Mouse (Mus musculus): ENCODE data around the gene Klc1. TPM values are rescaled to one million over a fixed set of nuclear protein-coding genes. Genes with fewer than 3 reads are reported as not detected.

The Klc1 gene
- polyA plus RNA-seq, 1 experiment: 954 TPM

GRCm38 (mm10) chr12:111848300-111848798, 89.7 kb downstream of the Klc1 start:
- DNase-seq (ENCODE audit: extremely low spot score in 1 of 2, low spot score in 1 of 2): no peak

GRCm38 (mm10) chr12:111851235-111851634, 92.6 kb downstream of the Klc1 start:
- no peak for DNase-seq (ENCODE audit: extremely low spot score in 1 of 2, low spot score in 1 of 2)

- DNase-seq (ENCODE audit: extremely low spot score in 1 of 2, low spot score in 1 of 2): no peak
These were observed 93.1 kb downstream of the Klc1 start for GRCm38 (mm10) chr12:111851745-111852144.

- DNase-seq (ENCODE audit: extremely low spot score in 1 of 2, low spot score in 1 of 2): no peak
These were observed 94.4 kb downstream of the Klc1 start for GRCm38 (mm10) chr12:111853011-111853436.

- no peak for DNase-seq (ENCODE audit: extremely low spot score in 1 of 2, low spot score in 1 of 2)
These were observed 94.9 kb downstream of the Klc1 start for GRCm38 (mm10) chr12:111853546-111853945.

GRCm38 (mm10) chr12:111855448-111855847, 96.8 kb downstream of the Klc1 start:
- no peak for DNase-seq (ENCODE audit: extremely low spot score in 1 of 2, low spot score in 1 of 2)

Other genes with a start within 250 kb of the Klc1 start
- gene Eif5, start 220.8 kb upstream of the Klc1 start, polyA plus RNA-seq (2012; rRNA removed): 150 and 178 TPM in 2 replicates
- 78.7 and 81.9 TPM in 2 replicates for gene Mark3, start 184.3 kb upstream of the Klc1 start, polyA plus RNA-seq (2012; rRNA removed)
- 3,871 and 4,147 TPM in 2 replicates for gene Ckb, start 86.5 kb upstream of the Klc1 start, polyA plus RNA-seq (2012; rRNA removed)
- 21.0 and 21.9 TPM in 2 replicates for gene Trmt61a, start 80.7 kb upstream of the Klc1 start, polyA plus RNA-seq (2012; rRNA removed)
- gene Bag5, start 45.6 kb upstream of the Klc1 start, polyA plus RNA-seq (2012; rRNA removed): 54.7 and 55.0 TPM in 2 replicates
- gene Apopt1, start 45.6 kb upstream of the Klc1 start, polyA plus RNA-seq (2012; rRNA removed): 50.6 and 53.8 TPM in 2 replicates
- 18.7 and 19.9 TPM in 2 replicates for gene Xrcc3, start 55.0 kb downstream of the Klc1 start, polyA plus RNA-seq (2012; rRNA removed)
- 42.4 and 43.3 TPM in 2 replicates for gene Zfyve21, start 55.3 kb downstream of the Klc1 start, polyA plus RNA-seq (2012; rRNA removed)
- 37.6 and 37.9 TPM in 2 replicates for gene Ppp1r13b, start 149.3 kb downstream of the Klc1 start, polyA plus RNA-seq (2012; rRNA removed)
- gene Atp5mpl, start 208.1 kb downstream of the Klc1 start, polyA plus RNA-seq (2012; rRNA removed): 259 and 293 TPM in 2 replicates
- 0.84 and 1.3 TPM in 2 replicates for gene Tdrd9, start 212.7 kb downstream of the Klc1 start, polyA plus RNA-seq (2012; rRNA removed)
- 3.1 and 3.7 TPM in 2 replicates for gene Rd3l, start 222.5 kb downstream of the Klc1 start, polyA plus RNA-seq (2012; rRNA removed)

Measured in frontal cortex, adult 2 months (tissue).